ENCODE assay signal across 15 mouse cellular contexts in genomic region chr7:45119780-45120709, GRCm38 (mm10). TPM values are rescaled to one million over a fixed set of nuclear protein-coding genes. Genes with fewer than 3 reads are reported as not detected.
DNase-seq lines count a peak whose midpoint lies in the region; ATAC-seq and TF ChIP-seq lines count a peak whose summit lies in the region.
"Had no signal": no experiment of that assay in that cellular context is flagged by ENCODE, and none has a peak within 500 bp of the region (broad histone marks: within the 10 kb centered on the region; RNA-seq: fewer than 3 reads in every experiment).

No protein-coding gene starts in this region.

- TF ChIP-seq POLR2A in embryonic fibroblast, embryonic 13.5 days (IDR thresholded peaks at IDR 0.05; ENCODE audit: low read depth, low read length), result peak; percentile 21; the same call in 1 of the 2 replicates

- no peaks in the 10 kb centered on the region for H3K9me3 ChIP-seq in hindbrain, postnatal 0 days (ENCODE audit: low read length)
- H3K9me3 ChIP-seq: stomach, embryonic 15.5 days had no signal

- no peak overlapping the region for H3K4me3 ChIP-seq in embryonic fibroblast, embryonic 13.5 days (ENCODE audit: insufficient read depth, low read length)
- no peak overlapping the region for H3K4me3 ChIP-seq in hindbrain, postnatal 0 days (ENCODE audit: low read length)
- H3K4me3 ChIP-seq: stomach, embryonic 15.5 days had no signal

- no peak overlapping the region for H3K4me2 ChIP-seq in hindbrain, postnatal 0 days (ENCODE audit: low read depth, low read length)
- H3K4me2 ChIP-seq: lung, embryonic 14.5 days; stomach, embryonic 15.5 days had no signal

- no peak for TF ChIP-seq CTCF in embryonic fibroblast, embryonic 13.5 days (IDR thresholded peaks at IDR 0.05; ENCODE audit: borderline replicate concordance, insufficient read depth, low read length)
- TF ChIP-seq CTCF in hindbrain, postnatal 0 days (IDR thresholded peaks at IDR 0.05; ENCODE audit: low read depth), result no peak

- 0 out of 2 replicates have a peak, but pooled peaks cover 5% of the 10 kb centered on the region for H3K4me1 ChIP-seq in embryonic fibroblast, embryonic 13.5 days (ENCODE audit: control insufficient read depth, insufficient read depth, low read length)
- H3K4me1 ChIP-seq in hindbrain, postnatal 0 days (ENCODE audit: insufficient read depth, low read length), result peaks cover 6% of the 10 kb centered on the region

- no peaks in the 10 kb centered on the region for H3K27me3 ChIP-seq in hindbrain, postnatal 0 days (ENCODE audit: insufficient read depth, low read length)
- H3K27me3 ChIP-seq: stomach, embryonic 15.5 days had no signal

- peak; percentile 39 for DNase-seq in CD4-positive, CD25-positive, alpha-beta regulatory T cell, adult 2 months (ENCODE audit: low read depth, low spot score)
- DNase-seq in layer of hippocampus, adult 9-11 months, result peak; percentile 4
- no peak for DNase-seq in layer of hippocampus, adult 18-20 months (ENCODE audit: low spot score in 2 of 2)
- peak; percentile 55 for DNase-seq in A20 (ENCODE audit: low read depth, low spot score)
- no peak for DNase-seq in hindbrain, postnatal 0 days (ENCODE audit: low spot score)
- DNase-seq: cerebellum, adult 9-11 months; kidney, adult 8-10 months; lung, embryonic 14.5 days had no signal

- WGBS in hindbrain, postnatal 0 days, result 77% methylated on average over 5 of the region's 5 CpGs

- H3K36me3 ChIP-seq in hindbrain, postnatal 0 days (ENCODE audit: insufficient read depth, low read length), result peaks cover 47% of the 10 kb centered on the region

- H3K27ac ChIP-seq in embryonic fibroblast, embryonic 13.5 days (ENCODE audit: insufficient read depth, low read length), result no peak overlapping the region
- no peak overlapping the region for H3K27ac ChIP-seq in hindbrain, postnatal 0 days
- H3K27ac ChIP-seq: stomach, embryonic 15.5 days had no signal

- H3K9ac ChIP-seq in hindbrain, postnatal 0 days (replicated peaks; ENCODE audit: low read length), result no peak overlapping the region
- H3K9ac ChIP-seq: lung, embryonic 14.5 days; stomach, embryonic 15.5 days had no signal

- no peak for ATAC-seq in CD4-positive, CD25-positive, alpha-beta regulatory T cell, adult 4 months
- no peak for ATAC-seq in inflammation-experienced regulatory T-cells, adult 6 months
- ATAC-seq in hindbrain, postnatal 0 days, result no peak
- ATAC-seq: midbrain, embryonic 16.5 days had no signal

RNA-seq across cellular contexts. Expression of gene Rps11, which starts 4.2 kb away (rescaled TPM):
- 1,000 to 10,000 TPM; 3,755 to 5,441 TPM for polyA plus RNA-seq in CD4-positive, CD25-positive, alpha-beta regulatory T cell, adult 4 months (2017; shearing (Covaris generic))
- 100 to 1,000 TPM; 481 to 486 TPM for total RNA-seq in layer of hippocampus, adult 18-20 months (2021)
- 1,929 and 1,977 TPM in 2 replicates for polyA plus RNA-seq in embryonic fibroblast, embryonic 13.5 days (2011; ENCODE audit: insufficient read length, low read depth, missing spikeins)
- polyA plus RNA-seq in inflammation-experienced regulatory T-cells, adult 6 months (2017; shearing (Covaris generic)), result 1,000 to 10,000 TPM; 3,557 to 4,924 (median 4,468) TPM
- total RNA-seq in hindbrain, postnatal 0 days (2014; rRNA removed), result 743 and 824 TPM in 2 replicates
- 768 and 794 TPM in 2 replicates for polyA plus RNA-seq in hindbrain, postnatal 0 days (2015; fragmentation: Nextera tagmentation; extraction: Ambion mirVana)

RNA-seq across cellular contexts. Expression of gene Rpl13a, which starts 8.5 kb away (rescaled TPM):
- polyA plus RNA-seq in CD4-positive, CD25-positive, alpha-beta regulatory T cell, adult 4 months (2017; shearing (Covaris generic)), result 1,000 to 10,000 TPM; 5,632 to 7,602 TPM
- 100 to 1,000 TPM; 866 to 870 TPM for total RNA-seq in layer of hippocampus, adult 18-20 months (2021)
- 3,288 and 3,370 TPM in 2 replicates for polyA plus RNA-seq in embryonic fibroblast, embryonic 13.5 days (2011; ENCODE audit: insufficient read length, low read depth, missing spikeins)
- polyA plus RNA-seq in inflammation-experienced regulatory T-cells, adult 6 months (2017; shearing (Covaris generic)), result 1,000 to 10,000 TPM; 6,216 to 8,178 (median 7,568) TPM
- 1,377 and 1,807 TPM in 2 replicates for total RNA-seq in hindbrain, postnatal 0 days (2014; rRNA removed)
- 800 and 828 TPM in 2 replicates for polyA plus RNA-seq in hindbrain, postnatal 0 days (2015; fragmentation: Nextera tagmentation; extraction: Ambion mirVana)

RNA-seq across cellular contexts. Expression of gene Gm45713, which starts 16.0 kb away (rescaled TPM):
- polyA plus RNA-seq in CD4-positive, CD25-positive, alpha-beta regulatory T cell, adult 4 months (2017; shearing (Covaris generic)), result not detected
- not detected for total RNA-seq in layer of hippocampus, adult 18-20 months (2021)
- polyA plus RNA-seq in embryonic fibroblast, embryonic 13.5 days (2011; ENCODE audit: insufficient read length, low read depth, missing spikeins), result 1.8 TPM in 2 replicates
- polyA plus RNA-seq in inflammation-experienced regulatory T-cells, adult 6 months (2017; shearing (Covaris generic)), result 1 to 10 TPM; 1.4 to 2.4 (median 1.6) TPM
- not detected in 2 replicates for total RNA-seq in hindbrain, postnatal 0 days (2014; rRNA removed)
- 0.15 TPM in 1 of 2 replicates, not detected in the other for polyA plus RNA-seq in hindbrain, postnatal 0 days (2015; fragmentation: Nextera tagmentation; extraction: Ambion mirVana)
- total RNA-seq: adrenal gland, postnatal 4 days; left cerebral cortex, adult 8-10 months had no signal
- polyA plus RNA-seq: midbrain, embryonic 16.5 days had no signal

RNA-seq across cellular contexts. Expression of gene Flt3l, which starts 16.2 kb away (rescaled TPM):
- polyA plus RNA-seq in CD4-positive, CD25-positive, alpha-beta regulatory T cell, adult 4 months (2017; shearing (Covaris generic)), result 10 to 100 TPM; 89.0 to 91.7 TPM
- total RNA-seq in layer of hippocampus, adult 18-20 months (2021), result 1 to 10 TPM; 6.9 to 9.5 TPM
- polyA plus RNA-seq in embryonic fibroblast, embryonic 13.5 days (2011; ENCODE audit: insufficient read length, low read depth, missing spikeins), result 9.4 and 17.1 TPM in 2 replicates
- polyA plus RNA-seq in inflammation-experienced regulatory T-cells, adult 6 months (2017; shearing (Covaris generic)), result 100 to 1,000 TPM in 1 of 3 experiments, 10 to 100 TPM in 2; 70.2 to 108 (median 97.6) TPM
- 5.8 and 8.0 TPM in 2 replicates for total RNA-seq in hindbrain, postnatal 0 days (2014; rRNA removed)
- polyA plus RNA-seq in hindbrain, postnatal 0 days (2015; fragmentation: Nextera tagmentation; extraction: Ambion mirVana), result 2.1 and 3.0 TPM in 2 replicates

RNA-seq across cellular contexts. Expression of gene Fcgrt, which starts 16.4 kb away (rescaled TPM):
- 1 to 10 TPM; 2.3 to 3.8 TPM for polyA plus RNA-seq in CD4-positive, CD25-positive, alpha-beta regulatory T cell, adult 4 months (2017; shearing (Covaris generic))
- 10 to 100 TPM; 14.8 to 18.7 TPM for total RNA-seq in layer of hippocampus, adult 18-20 months (2021)
- polyA plus RNA-seq in embryonic fibroblast, embryonic 13.5 days (2011; ENCODE audit: insufficient read length, low read depth, missing spikeins), result 41.5 and 64.3 TPM in 2 replicates
- 1 to 10 TPM in 2 of 3 experiments, under 1 TPM in 1; 0.81 to 3.0 (median 1.8) TPM for polyA plus RNA-seq in inflammation-experienced regulatory T-cells, adult 6 months (2017; shearing (Covaris generic))
- 32.9 and 43.6 TPM in 2 replicates for total RNA-seq in hindbrain, postnatal 0 days (2014; rRNA removed)
- 43.8 and 45.9 TPM in 2 replicates for polyA plus RNA-seq in hindbrain, postnatal 0 days (2015; fragmentation: Nextera tagmentation; extraction: Ambion mirVana)

Comparison
In these comparisons a context has a peak if more than half of its experiments do, and no peak if none do; other contexts are left out.
1. DNase-seq: peak in CD4-positive, CD25-positive, alpha-beta regulatory T cell, adult 2 months (single experiment), layer of hippocampus, adult 9-11 months (single experiment) and A20 (single experiment); none in layer of hippocampus, adult 18-20 months (0 of 2) and hindbrain, postnatal 0 days (single experiment).